Mouse (Mus musculus) intestine, embryonic 15.5 days (tissue): ENCODE data around the gene Lrrc56. TPM values are rescaled to one million over a fixed set of nuclear protein-coding genes. Genes with fewer than 3 reads are reported as not detected.

Experiments used
- ATAC-seq: fragments of 200-750 bp; cut with Nextera tagmentation; 2 replicates; pipeline ENCODE4 v1.8.0; 2017; ENCODE audit warnings: moderate TSS enrichment, moderate library complexity
- H3K27ac ChIP-seq: fragments of 300-500 bp; sonication (generic); 2 replicates; pipeline ENCODE4 v1.5.1; 2015; ENCODE audit warnings: mild to moderate bottlenecking, inconsistent platforms
- H3K27me3 ChIP-seq: fragments of 300-500 bp; sonication (generic); replicated peaks from 2 replicates; pipeline ENCODE4 v1.6.1; 2015; ENCODE audit warnings: inconsistent platforms
- H3K36me3 ChIP-seq: fragments of 300-500 bp; sonication (generic); 2 replicates; pipeline ENCODE4 v1.6.1; 2015; ENCODE audit warnings: inconsistent platforms
- H3K4me1 ChIP-seq: fragments of 300-500 bp; sonication (generic); replicated peaks from 2 replicates; pipeline ENCODE4 v1.6.1; 2015; ENCODE audit warnings: inconsistent platforms
- H3K4me2 ChIP-seq: fragments of 300-500 bp; sonication (generic); replicated peaks from 2 replicates; pipeline ENCODE4 v1.6.1; 2015; ENCODE audit warnings: mild to moderate bottlenecking, inconsistent platforms
- H3K4me3 ChIP-seq: fragments of 300-500 bp; sonication (generic); replicated peaks from 2 replicates; pipeline ENCODE4 v1.5.1; 2015; ENCODE audit warnings: inconsistent platforms
- H3K9ac ChIP-seq: fragments of 300-500 bp; sonication (generic); 2 replicates; pipeline ENCODE4 v1.6.1; 2015; ENCODE audit warnings: inconsistent platforms
- H3K9me3 ChIP-seq: fragments of 300-500 bp; sonication (generic); 2 replicates; pipeline ENCODE4 v1.6.1; 2016; ENCODE audit warnings: inconsistent platforms
- WGBS: fragments of 180-500 bp; shearing (Covaris S2); methylation state at CpG from one replicate; pipeline ENCODE4 v1.1.7; 2015; 5-methylcytosine and 5-hydroxymethylcytosine counted together
- microRNA counts: library from miRNA; unstranded; fragments of <30 nt; microRNA quantifications from one replicate; lab custom pipeline; 2016
- polyA plus RNA-seq: library from polyadenylated mRNA; unstranded; fragments of >200 nt; fragmentation: Nextera tagmentation; extraction: Ambion mirVana; gene quantifications from 2 replicates; pipeline ENCODE4 v1.2.1, GENCODE M21; 2015

The Lrrc56 gene
- polyA plus RNA-seq, 1 experiment from 2014 or later = 5.4 TPM

- Histone ChIP-seq H3K9ac (no peak overlapping the region), H3K27me3 (no peaks in the 10 kb centered on the region), H3K4me1 (no peaks in the 10 kb centered on the region), H3K4me2 (no peak overlapping the region), H3K4me3 (no peak overlapping the region), H3K9me3 (no peaks in the 10 kb centered on the region), H3K36me3 (peaks cover 53% of the 10 kb centered on the region), H3K27ac (no peak overlapping the region)
- 89% methylated on average over 10 of the region's 10 CpGs for WGBS
- ATAC-seq = no peak
Measured at GRCm38 (mm10) chr7:141256159-141256558, 62.2 kb downstream of the Lrrc56 start.

MicroRNA genes within 50 kb of the gene (microRNA counts, 519-probe panel; counts per million panel counts)
- 3,421 counts per million, percentile 85 among the panel's probes with 10 or more counts for microRNA mmu-miR-210 (lab: Ali Mortazavi, UCI)

Other genes with a start within 250 kb of the Lrrc56 start
- gene Ifitm5, start 243.9 kb upstream of the Lrrc56 start, polyA plus RNA-seq = 2.4 and 3.4 TPM in 2 replicates
- 0.69 TPM in 1 of 2 replicates, not detected in the other for gene Gm45717, start 238.2 kb upstream of the Lrrc56 start, polyA plus RNA-seq
- gene Ifitm2, start 238.2 kb upstream of the Lrrc56 start, polyA plus RNA-seq = 1,251 and 1,347 TPM in 2 replicates
- 145 and 148 TPM in 2 replicates for gene Ifitm1, start 226.9 kb upstream of the Lrrc56 start, polyA plus RNA-seq
- gene Ifitm3, start 183.4 kb upstream of the Lrrc56 start, polyA plus RNA-seq = 255 and 288 TPM in 2 replicates
- 1.6 and 3.6 TPM in 2 replicates for gene Ifitm6, start 176.2 kb upstream of the Lrrc56 start, polyA plus RNA-seq
- not detected in 2 replicates for gene Gm17387, start 165.0 kb upstream of the Lrrc56 start, polyA plus RNA-seq
- gene B4galnt4, start 133.1 kb upstream of the Lrrc56 start, polyA plus RNA-seq = 7.9 and 10.7 TPM in 2 replicates
- gene Pkp3, start 115.9 kb upstream of the Lrrc56 start, polyA plus RNA-seq = 24.6 and 26.1 TPM in 2 replicates
- gene Sigirr, start 93.6 kb upstream of the Lrrc56 start, polyA plus RNA-seq = 17.8 and 20.5 TPM in 2 replicates
- gene Ano9, start 76.4 kb upstream of the Lrrc56 start, polyA plus RNA-seq = 29.5 and 35.3 TPM in 2 replicates
- gene Ptdss2, start 71.8 kb upstream of the Lrrc56 start, polyA plus RNA-seq = 58.0 and 59.7 TPM in 2 replicates
- 123 and 155 TPM in 2 replicates for gene Rnh1, start 21.3 kb upstream of the Lrrc56 start, polyA plus RNA-seq
- 92.9 and 107 TPM in 2 replicates for gene Hras, start 152 bp upstream of the Lrrc56 start, polyA plus RNA-seq
- gene Lmntd2, start 19.9 kb downstream of the Lrrc56 start, polyA plus RNA-seq = 3.5 and 3.6 TPM in 2 replicates
- gene Rassf7, start 21.7 kb downstream of the Lrrc56 start, polyA plus RNA-seq = 63.7 and 70.0 TPM in 2 replicates
- gene Phrf1, start 34.6 kb downstream of the Lrrc56 start, polyA plus RNA-seq = 61.9 and 62.1 TPM in 2 replicates
- gene Irf7, start 72.3 kb downstream of the Lrrc56 start, polyA plus RNA-seq = 5.2 and 5.7 TPM in 2 replicates
- gene Cdhr5, start 82.6 kb downstream of the Lrrc56 start, polyA plus RNA-seq = 75.8 and 96.1 TPM in 2 replicates
- gene Sct, start 85.0 kb downstream of the Lrrc56 start, polyA plus RNA-seq = 203 and 260 TPM in 2 replicates
- gene Drd4, start 97.8 kb downstream of the Lrrc56 start, polyA plus RNA-seq = 0.35 and 0.40 TPM in 2 replicates
- gene Deaf1, start 133.5 kb downstream of the Lrrc56 start, polyA plus RNA-seq = 63.1 and 63.5 TPM in 2 replicates
- 35.1 and 35.6 TPM in 2 replicates for gene Tmem80, start 133.6 kb downstream of the Lrrc56 start, polyA plus RNA-seq
- 117 and 133 TPM in 2 replicates for gene Eps8l2, start 144.7 kb downstream of the Lrrc56 start, polyA plus RNA-seq
- gene Taldo1, start 198.0 kb downstream of the Lrrc56 start, polyA plus RNA-seq = 458 and 460 TPM in 2 replicates
- gene Gatd1, start 220.0 kb downstream of the Lrrc56 start, polyA plus RNA-seq = 47.4 and 49.2 TPM in 2 replicates
- gene Cend1, start 235.3 kb downstream of the Lrrc56 start, polyA plus RNA-seq = 3.8 and 3.9 TPM in 2 replicates
- gene Slc25a22, start 243.7 kb downstream of the Lrrc56 start, polyA plus RNA-seq = 28.5 and 33.1 TPM in 2 replicates
- gene Pidd1, start 249.9 kb downstream of the Lrrc56 start, polyA plus RNA-seq = 7.6 and 9.6 TPM in 2 replicates